Comparison of ENCODE assay signal across 20 mouse cellular contexts in the genomic region with DNA sequence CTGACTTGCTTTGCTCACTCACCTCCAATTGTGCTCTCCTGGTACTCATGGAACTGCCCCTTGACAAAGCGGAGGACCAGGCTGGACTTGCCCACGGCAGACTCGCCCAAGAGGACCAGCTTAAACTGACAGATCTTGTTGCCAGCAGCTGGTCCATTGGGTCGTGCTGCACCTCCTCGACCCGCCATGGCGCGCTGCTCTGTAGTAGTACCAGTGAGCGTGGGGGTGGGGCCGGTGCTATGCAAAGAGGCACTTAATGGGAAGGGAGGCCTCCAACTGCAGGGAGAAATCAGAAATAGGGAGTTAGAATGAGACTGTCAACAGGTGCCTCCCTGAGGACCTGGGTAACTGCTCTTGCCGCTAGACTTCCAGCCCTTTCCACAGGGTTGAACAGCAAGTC. TPM values are rescaled to one million over a fixed set of nuclear protein-coding genes. Genes with fewer than 3 reads are reported as not detected.
DNase-seq lines count a peak whose midpoint lies in the region; ATAC-seq and TF ChIP-seq lines count a peak whose summit lies in the region.
"Had no signal": no experiment of that assay in that cellular context is flagged by ENCODE, and none has a peak within 500 bp of the region (broad histone marks: within the 10 kb centered on the region; RNA-seq: fewer than 3 reads in every experiment).

No protein-coding gene starts in this region.

- no peaks in the 10 kb centered on the region for H3K9me3 ChIP-seq in heart, embryonic 14.5 days (ENCODE audit: control insufficient read depth, low read length)

- no peaks in the 10 kb centered on the region for H3K27me3 ChIP-seq in heart, embryonic 14.5 days (ENCODE audit: control insufficient read depth, insufficient read depth, low read length)
- no peaks in the 10 kb centered on the region for H3K27me3 ChIP-seq in liver, adult 2 months (ENCODE audit: control insufficient read depth, insufficient read depth, low read length)
- H3K27me3 ChIP-seq: CH12.LX had no signal

- no peak overlapping the region for H3K4me3 ChIP-seq in heart, embryonic 14.5 days (ENCODE audit: control insufficient read depth in 1 of 2, insufficient read depth in 1 of 2, low read depth in 1 of 2, low read length in 2 of 2)
- no peak overlapping the region for H3K4me3 ChIP-seq in liver, adult 2 months (ENCODE audit: insufficient read depth, low read depth, low read length)
- H3K4me3 ChIP-seq in bone marrow macrophage, adult 2 months (ENCODE audit: insufficient read depth, low read length): no peak overlapping the region; the same call in 1 of the 2 replicates
- H3K4me3 ChIP-seq in olfactory bulb, adult 2 months (ENCODE audit: insufficient read depth, low read depth, low read length): no peak overlapping the region

- H3K79me2 ChIP-seq in liver, adult 2 months (ENCODE audit: control insufficient read depth, insufficient read depth, low read length): peaks cover 12% of the 10 kb centered on the region; the same call in 1 of the 2 replicates

- no peak for TF ChIP-seq CTCF in liver, adult 2 months (IDR thresholded peaks at IDR 0.05; ENCODE audit: low read depth, low read length)
- no peak for TF ChIP-seq CTCF in bone marrow macrophage, adult 2 months (IDR thresholded peaks at IDR 0.05; ENCODE audit: low read depth, low read length)
- no peak for TF ChIP-seq CTCF in olfactory bulb, adult 2 months (IDR thresholded peaks at IDR 0.05; ENCODE audit: insufficient read depth, low read depth, low read length)

- intact Hi-C loops in heart, postnatal 36 days (cut with DNase I): loop anchor here (5.0 to 10.0 kb wide), 5 partner anchors 142 to 345 kb away; no protein-coding TSS in a partner anchor

- peaks cover 32 to 39% of the 10 kb centered on the region in 2 experiments for H3K4me1 ChIP-seq in heart, embryonic 14.5 days (ENCODE audit: control insufficient read depth in 2 of 2, insufficient read depth in 2 of 2, low read length in 2 of 2)
- peaks cover 21% of the 10 kb centered on the region for H3K4me1 ChIP-seq in liver, adult 2 months (ENCODE audit: control insufficient read depth, insufficient read depth, low read length)
- H3K4me1 ChIP-seq in bone marrow macrophage, adult 2 months (ENCODE audit: control insufficient read depth, insufficient read depth, low read length): peaks cover 52% of the 10 kb centered on the region
- peaks cover 42% of the 10 kb centered on the region for H3K4me1 ChIP-seq in olfactory bulb, adult 2 months (ENCODE audit: control insufficient read depth, insufficient read depth, low read length)

- 72% methylated on average over 11 of the region's 11 CpGs for WGBS in heart, embryonic 14.5 days
- 86% methylated on average over 11 of the region's 11 CpGs for WGBS in liver, adult 2 months
- WGBS in olfactory bulb, adult 2 months: 76% methylated on average over 11 of the region's 11 CpGs

- no peak overlapping the region for H3K4me2 ChIP-seq in heart, embryonic 14.5 days (ENCODE audit: low read length)

- H3K9ac ChIP-seq in heart, embryonic 14.5 days (ENCODE audit: low read length): 0 out of 2 replicates have a peak overlapping the region, but pooled peaks have one; percentile 45
- H3K9ac ChIP-seq in liver, adult 2 months (ENCODE audit: low read depth, low read length): 0 out of 2 replicates have a peak overlapping the region, but pooled peaks have one; percentile 18

- peak overlapping the region; percentile 30 to 84; a peak in 2 of 4 replicates for H3K27ac ChIP-seq in heart, embryonic 14.5 days (replicated peaks in 1 of 2; ENCODE audit: control insufficient read depth in 1 of 2, insufficient read depth in 1 of 2, low read depth in 2 of 2, low read length in 2 of 2)
- peak overlapping the region; percentile 58; the same call in 1 of the 2 replicates for H3K27ac ChIP-seq in liver, adult 2 months (replicated peaks; ENCODE audit: insufficient read depth, low read depth, low read length)
- peak overlapping the region; percentile 87 for H3K27ac ChIP-seq in bone marrow macrophage, adult 2 months (ENCODE audit: insufficient read depth, low read depth, low read length)
- peak overlapping the region; percentile 22 for H3K27ac ChIP-seq in olfactory bulb, adult 2 months (ENCODE audit: insufficient read depth, low read depth, low read length)

- ATAC-seq in heart, embryonic 14.5 days (ENCODE audit: insufficient number of reproducible peaks, insufficient read depth, low FRiP score, low read depth): no peak
- ATAC-seq in CD4-positive, CD25-positive, alpha-beta regulatory T cell, adult 4 months: no peak
- ATAC-seq: activated CD4-positive, CD25-positive, alpha-beta regulatory T cell, adult 4 months had no signal

- TF ChIP-seq POLR2A in liver, adult 2 months (IDR thresholded peaks at IDR 0.05; ENCODE audit: extremely low read depth, insufficient read depth, low read length): no peak
- no peak for TF ChIP-seq POLR2A in bone marrow macrophage, adult 2 months (IDR thresholded peaks at IDR 0.05; ENCODE audit: borderline replicate concordance, low read depth, low read length)
- no peak for TF ChIP-seq POLR2A in olfactory bulb, adult 2 months (IDR thresholded peaks at IDR 0.05; ENCODE audit: insufficient read depth, low read depth, low read length)

- no peak for DNase-seq in heart, postnatal 36 days
- no peak for DNase-seq in liver, adult 2 months (ENCODE audit: extremely low read depth, low read depth, low spot score)
- DNase-seq in liver (no peak), adipocyte (ENCODE audit: low spot score) (no peak)
- DNase-seq: cerebellum, postnatal 25 days; kidney, adult 8-10 months; thymus, adult 18-20 months had no signal

- peaks cover 50% of the 10 kb centered on the region for H3K36me3 ChIP-seq in heart, embryonic 14.5 days (ENCODE audit: control insufficient read depth, insufficient read depth, low read length)
- H3K36me3 ChIP-seq in liver, adult 2 months (ENCODE audit: control insufficient read depth, insufficient read depth, low read length): peaks cover 14% of the 10 kb centered on the region

RNA-seq across cellular contexts. Expression of gene Hspb9, which starts 6.2 kb away (rescaled TPM):
- not detected in 2 replicates for polyA plus RNA-seq in heart, embryonic 14.5 days (2014; fragmentation: Nextera tagmentation; extraction: Ambion mirVana)
- under 1 TPM in 1 of 2 experiments, not detected in 1; 0.43 TPM for total RNA-seq in heart, postnatal 36 days (2021)
- total RNA-seq in liver, adult 2 months (2014; rRNA removed): not detected in 2 replicates
- polyA plus RNA-seq in liver, adult 2 months (2012; rRNA removed): not detected in 2 replicates
- polyA plus RNA-seq in bone marrow macrophage, adult 2 months (2012; ENCODE audit: insufficient read depth, insufficient read length, missing spikeins): not detected in 2 replicates
- not detected in 2 replicates for polyA plus RNA-seq in olfactory bulb, adult 2 months (2012; ENCODE audit: insufficient read depth, insufficient read length, low replicate concordance, missing spikeins)
- 1 to 10 TPM in 1 of 2 experiments, not detected in 1; 1.0 TPM for polyA plus RNA-seq in CD4-positive, CD25-positive, alpha-beta regulatory T cell, adult 4 months (2017; shearing (Covaris generic))
- total RNA-seq: CH12.LX; heart, postnatal 25 days; layer of hippocampus, postnatal 14 days had no signal
- polyA plus RNA-seq: brain, embryonic 14.5 days; frontal cortex, adult 2 months; limb, embryonic 14.5 days; small intestine, adult 2 months had no signal

RNA-seq across cellular contexts. Expression of gene Kat2a, which starts 7.6 kb away (rescaled TPM):
- 28.3 and 29.4 TPM in 2 replicates for polyA plus RNA-seq in heart, embryonic 14.5 days (2014; fragmentation: Nextera tagmentation; extraction: Ambion mirVana)
- total RNA-seq in heart, postnatal 36 days (2021): 10 to 100 TPM; 12.4 to 13.0 TPM
- 3.3 and 4.9 TPM in 2 replicates for total RNA-seq in liver, adult 2 months (2014; rRNA removed)
- polyA plus RNA-seq in liver, adult 2 months (2012; rRNA removed): 16.1 and 18.9 TPM in 2 replicates
- polyA plus RNA-seq in bone marrow macrophage, adult 2 months (2012; ENCODE audit: insufficient read depth, insufficient read length, missing spikeins): 18.8 and 18.9 TPM in 2 replicates
- not detected in 2 replicates for polyA plus RNA-seq in olfactory bulb, adult 2 months (2012; ENCODE audit: insufficient read depth, insufficient read length, low replicate concordance, missing spikeins)
- polyA plus RNA-seq in CD4-positive, CD25-positive, alpha-beta regulatory T cell, adult 4 months (2017; shearing (Covaris generic)): 10 to 100 TPM; 11.1 to 13.2 TPM

RNA-seq across cellular contexts. Expression of gene Dhx58, which starts 15.8 kb away (rescaled TPM):
- polyA plus RNA-seq in heart, embryonic 14.5 days (2014; fragmentation: Nextera tagmentation; extraction: Ambion mirVana): 1.0 and 1.4 TPM in 2 replicates
- total RNA-seq in heart, postnatal 36 days (2021): 1 to 10 TPM in 1 of 2 experiments, under 1 TPM in 1; 0.75 to 2.8 TPM
- total RNA-seq in liver, adult 2 months (2014; rRNA removed): 8.1 and 11.9 TPM in 2 replicates
- 9.2 and 16.3 TPM in 2 replicates for polyA plus RNA-seq in liver, adult 2 months (2012; rRNA removed)
- polyA plus RNA-seq in bone marrow macrophage, adult 2 months (2012; ENCODE audit: insufficient read depth, insufficient read length, missing spikeins): 58.8 and 58.9 TPM in 2 replicates
- not detected in 2 replicates for polyA plus RNA-seq in olfactory bulb, adult 2 months (2012; ENCODE audit: insufficient read depth, insufficient read length, low replicate concordance, missing spikeins)
- 10 to 100 TPM; 31.6 to 60.3 TPM for polyA plus RNA-seq in CD4-positive, CD25-positive, alpha-beta regulatory T cell, adult 4 months (2017; shearing (Covaris generic))

RNA-seq across cellular contexts. Expression of gene Rab5c, which starts 18.1 kb away (rescaled TPM):
- polyA plus RNA-seq in heart, embryonic 14.5 days (2014; fragmentation: Nextera tagmentation; extraction: Ambion mirVana): 15.8 and 30.7 TPM in 2 replicates
- total RNA-seq in heart, postnatal 36 days (2021): 10 to 100 TPM; 54.3 to 62.1 TPM
- total RNA-seq in liver, adult 2 months (2014; rRNA removed): 70.8 and 71.3 TPM in 2 replicates
- polyA plus RNA-seq in liver, adult 2 months (2012; rRNA removed): 140 and 149 TPM in 2 replicates
- polyA plus RNA-seq in bone marrow macrophage, adult 2 months (2012; ENCODE audit: insufficient read depth, insufficient read length, missing spikeins): 269 and 300 TPM in 2 replicates
- polyA plus RNA-seq in olfactory bulb, adult 2 months (2012; ENCODE audit: insufficient read depth, insufficient read length, low replicate concordance, missing spikeins): not detected in 2 replicates
- polyA plus RNA-seq in CD4-positive, CD25-positive, alpha-beta regulatory T cell, adult 4 months (2017; shearing (Covaris generic)): 10 to 100 TPM; 21.2 to 35.8 TPM

RNA-seq across cellular contexts. Expression of gene Zfp385c, which starts 27.6 kb away (rescaled TPM):
- 0.26 and 0.35 TPM in 2 replicates for polyA plus RNA-seq in heart, embryonic 14.5 days (2014; fragmentation: Nextera tagmentation; extraction: Ambion mirVana)
- total RNA-seq in heart, postnatal 36 days (2021): under 1 TPM in 1 of 2 experiments, not detected in 1; 0.28 TPM
- not detected in 2 replicates for total RNA-seq in liver, adult 2 months (2014; rRNA removed)
- polyA plus RNA-seq in liver, adult 2 months (2012; rRNA removed): not detected in 2 replicates
- not detected in 2 replicates for polyA plus RNA-seq in bone marrow macrophage, adult 2 months (2012; ENCODE audit: insufficient read depth, insufficient read length, missing spikeins)
- polyA plus RNA-seq in olfactory bulb, adult 2 months (2012; ENCODE audit: insufficient read depth, insufficient read length, low replicate concordance, missing spikeins): not detected in 2 replicates
- under 1 TPM in 1 of 2 experiments, not detected in 1; 0.23 TPM for polyA plus RNA-seq in CD4-positive, CD25-positive, alpha-beta regulatory T cell, adult 4 months (2017; shearing (Covaris generic))
- total RNA-seq: megakaryocyte progenitor cell, adult 5-6 weeks had no signal

Comparison
In these comparisons a context has a peak if more than half of its experiments do, and no peak if none do; other contexts are left out.
1. H3K27ac ChIP-seq: peak in every context shown above with its lines; median percentile 87 in bone marrow macrophage, adult 2 months; 58 in liver, adult 2 months; 57 in heart, embryonic 14.5 days; 22 in olfactory bulb, adult 2 months.
2. RNA of gene Kat2a, which starts 7.6 kb away (polyA plus RNA-seq): 28.3 to 29.4 TPM in heart, embryonic 14.5 days, 18.8 to 18.9 TPM in bone marrow macrophage, adult 2 months, 16.1 to 18.9 TPM in liver, adult 2 months and 11.1 to 13.2 TPM in CD4-positive, CD25-positive, alpha-beta regulatory T cell, adult 4 months; not detected in olfactory bulb, adult 2 months; every median in the first group is over 10 times any median in the second.